8 mouse cellular contexts compared by ENCODE assay signal in the genomic region with DNA sequence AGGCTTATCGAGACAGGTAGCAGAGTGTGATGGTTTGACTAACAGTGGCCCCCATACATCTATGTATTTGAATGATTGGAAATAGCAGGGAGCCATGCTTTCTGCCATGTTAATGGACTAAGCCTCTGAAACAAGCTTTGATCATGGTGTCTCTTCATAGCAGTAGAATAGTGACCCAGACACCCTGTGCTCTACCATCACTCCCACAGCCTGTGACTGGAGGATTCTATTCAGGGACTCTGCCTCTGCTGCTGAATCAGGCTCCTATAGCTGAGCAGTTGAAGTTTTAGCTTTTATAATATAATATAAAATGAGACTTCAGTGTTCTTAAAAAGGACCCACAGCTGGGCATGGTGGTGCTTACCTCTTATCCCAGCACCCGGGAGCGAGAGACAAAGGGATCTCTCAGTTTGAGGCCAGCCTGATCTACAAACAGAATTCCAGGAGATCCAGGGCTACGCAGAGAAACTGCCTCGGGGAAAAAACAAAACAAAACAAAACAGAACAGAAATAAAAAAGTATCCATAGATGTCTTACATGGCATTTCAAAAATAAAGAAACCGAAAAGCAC. TPM values are rescaled to one million over a fixed set of nuclear protein-coding genes. Genes with fewer than 3 reads are reported as not detected.
DNase-seq lines count a peak whose midpoint lies in the region; ATAC-seq and TF ChIP-seq lines count a peak whose summit lies in the region.

No protein-coding gene starts in this region.

- peak overlapping the region; percentile 65 for H3K9ac ChIP-seq in lung, embryonic 15.5 days
- H3K9ac ChIP-seq in embryonic facial prominence, embryonic 14.5 days (ENCODE audit: low read depth, low read length): peak overlapping the region; percentile 75
- peak overlapping the region; percentile 70 for H3K9ac ChIP-seq in hindbrain, postnatal 0 days (replicated peaks; ENCODE audit: low read length)
- H3K9ac ChIP-seq in neural tube, embryonic 12.5 days: peak overlapping the region; percentile 56

- peaks cover 22% of the 10 kb centered on the region for H3K36me3 ChIP-seq in lung, embryonic 15.5 days
- peaks cover 26% of the 10 kb centered on the region for H3K36me3 ChIP-seq in embryonic facial prominence, embryonic 14.5 days (ENCODE audit: control insufficient read depth, insufficient read depth, low read length)
- peaks cover 13% of the 10 kb centered on the region; the same call in 1 of the 2 replicates for H3K36me3 ChIP-seq in hindbrain, postnatal 0 days (ENCODE audit: insufficient read depth, low read length)
- H3K36me3 ChIP-seq in neural tube, embryonic 12.5 days: peaks cover 26% of the 10 kb centered on the region

- TF ChIP-seq CTCF in hindbrain, postnatal 0 days (IDR thresholded peaks at IDR 0.05; ENCODE audit: low read depth): no peak

- peak overlapping the region; percentile 71 for H3K4me2 ChIP-seq in lung, embryonic 15.5 days
- H3K4me2 ChIP-seq in embryonic facial prominence, embryonic 14.5 days (ENCODE audit: low read depth, low read length): peak overlapping the region; percentile 58
- peak overlapping the region; percentile 87 for H3K4me2 ChIP-seq in hindbrain, postnatal 0 days (ENCODE audit: low read depth, low read length)
- H3K4me2 ChIP-seq in neural tube, embryonic 12.5 days (replicated peaks): peak overlapping the region; percentile 74

- no peaks in the 10 kb centered on the region for H3K9me3 ChIP-seq in lung, embryonic 15.5 days
- H3K9me3 ChIP-seq in embryonic facial prominence, embryonic 14.5 days (ENCODE audit: control insufficient read depth, low read length): no peaks in the 10 kb centered on the region
- no peaks in the 10 kb centered on the region for H3K9me3 ChIP-seq in hindbrain, postnatal 0 days (ENCODE audit: low read length)
- no peaks in the 10 kb centered on the region for H3K9me3 ChIP-seq in neural tube, embryonic 12.5 days

- DNase-seq in lung, postnatal 14 days: no peak
- DNase-seq in embryonic facial prominence, embryonic 14.5 days (ENCODE audit: low spot score): no peak
- DNase-seq in hindbrain, postnatal 0 days (ENCODE audit: low spot score): no peak
- no peak for DNase-seq in spleen, adult 18-20 months
- DNase-seq in gastrocnemius, postnatal 10 days: no peak
- DNase-seq in urinary bladder, postnatal 10 days (ENCODE audit: low spot score): no peak

- 17% methylated on average over 6 of the region's 6 CpGs for WGBS in lung, embryonic 15.5 days
- WGBS in embryonic facial prominence, embryonic 14.5 days: 15% methylated on average over 6 of the region's 6 CpGs
- WGBS in hindbrain, postnatal 0 days: 17% methylated on average over 6 of the region's 6 CpGs
- WGBS in neural tube, embryonic 12.5 days: 19% methylated on average over 6 of the region's 6 CpGs

- H3K27me3 ChIP-seq in lung, embryonic 15.5 days: no peaks in the 10 kb centered on the region
- no peaks in the 10 kb centered on the region for H3K27me3 ChIP-seq in embryonic facial prominence, embryonic 14.5 days (replicated peaks; ENCODE audit: control insufficient read depth, insufficient read depth, low read length)
- no peaks in the 10 kb centered on the region for H3K27me3 ChIP-seq in hindbrain, postnatal 0 days (ENCODE audit: insufficient read depth, low read length)
- no peaks in the 10 kb centered on the region for H3K27me3 ChIP-seq in neural tube, embryonic 12.5 days (replicated peaks)

- no peak overlapping the region; the same call in 1 of the 2 replicates for H3K27ac ChIP-seq in lung, embryonic 15.5 days
- peak overlapping the region; percentile 42 for H3K27ac ChIP-seq in embryonic facial prominence, embryonic 14.5 days (replicated peaks; ENCODE audit: low read depth, low read length)
- H3K27ac ChIP-seq in hindbrain, postnatal 0 days: peak overlapping the region; percentile 72
- H3K27ac ChIP-seq in neural tube, embryonic 12.5 days: no peak overlapping the region

- peak; percentile 50; the same call in 1 of the 2 replicates for ATAC-seq in lung, embryonic 15.5 days (ENCODE audit: borderline replicate concordance, extremely low read depth, low FRiP score, low TSS enrichment)
- peak; percentile 28 for ATAC-seq in embryonic facial prominence, embryonic 14.5 days (ENCODE audit: low read depth)
- peak; percentile 70 for ATAC-seq in hindbrain, postnatal 0 days
- peak; percentile 27 for ATAC-seq in neural tube, embryonic 12.5 days (ENCODE audit: low FRiP score, low read depth)

- H3K4me3 ChIP-seq in lung, embryonic 15.5 days: peak overlapping the region; percentile 73
- H3K4me3 ChIP-seq in embryonic facial prominence, embryonic 14.5 days (ENCODE audit: low read depth, low read length): peak overlapping the region; percentile 75
- peak overlapping the region; percentile 58 for H3K4me3 ChIP-seq in hindbrain, postnatal 0 days (ENCODE audit: low read length)
- H3K4me3 ChIP-seq in neural tube, embryonic 12.5 days: peak overlapping the region; percentile 61

- peaks cover 13% of the 10 kb centered on the region for H3K4me1 ChIP-seq in lung, embryonic 15.5 days
- H3K4me1 ChIP-seq in embryonic facial prominence, embryonic 14.5 days (ENCODE audit: control insufficient read depth, insufficient read depth, low read length): 0 out of 2 replicates have a peak, but pooled peaks cover 4% of the 10 kb centered on the region
- H3K4me1 ChIP-seq in hindbrain, postnatal 0 days (ENCODE audit: insufficient read depth, low read length): peaks cover 8% of the 10 kb centered on the region
- H3K4me1 ChIP-seq in neural tube, embryonic 12.5 days: peaks cover 11% of the 10 kb centered on the region

RNA-seq across cellular contexts. Expression of a gene that starts 0.5 kb away (rescaled TPM):
- polyA plus RNA-seq in lung, embryonic 15.5 days (2015; fragmentation: Nextera tagmentation; extraction: Ambion mirVana): 16.6 and 18.5 TPM in 2 replicates
- 17.2 and 18.3 TPM in 2 replicates for polyA plus RNA-seq in embryonic facial prominence, embryonic 14.5 days (2014; fragmentation: Nextera tagmentation; extraction: Ambion mirVana)
- 17.0 and 19.6 TPM in 2 replicates for total RNA-seq in hindbrain, postnatal 0 days (2014; rRNA removed)
- 20.0 and 20.4 TPM in 2 replicates for polyA plus RNA-seq in hindbrain, postnatal 0 days (2015; fragmentation: Nextera tagmentation; extraction: Ambion mirVana)
- polyA plus RNA-seq in neural tube, embryonic 12.5 days (2016; fragmentation: Nextera tagmentation; extraction: Ambion mirVana): 14.9 and 18.5 TPM in 2 replicates
- 1 to 10 TPM; 5.1 to 7.5 TPM for total RNA-seq in gastrocnemius, postnatal 10 days (2021)

RNA-seq across cellular contexts. Expression of a gene that starts 21.4 kb away (rescaled TPM):
- 4.5 and 6.3 TPM in 2 replicates for polyA plus RNA-seq in lung, embryonic 15.5 days (2015; fragmentation: Nextera tagmentation; extraction: Ambion mirVana)
- polyA plus RNA-seq in embryonic facial prominence, embryonic 14.5 days (2014; fragmentation: Nextera tagmentation; extraction: Ambion mirVana): 4.3 and 6.1 TPM in 2 replicates
- total RNA-seq in hindbrain, postnatal 0 days (2014; rRNA removed): 5.0 and 7.3 TPM in 2 replicates
- polyA plus RNA-seq in hindbrain, postnatal 0 days (2015; fragmentation: Nextera tagmentation; extraction: Ambion mirVana): 4.1 and 4.5 TPM in 2 replicates
- polyA plus RNA-seq in neural tube, embryonic 12.5 days (2016; fragmentation: Nextera tagmentation; extraction: Ambion mirVana): 6.6 and 7.3 TPM in 2 replicates
- 1 to 10 TPM; 2.8 to 4.1 TPM for total RNA-seq in gastrocnemius, postnatal 10 days (2021)

RNA-seq across cellular contexts. Expression of a gene that starts 41.4 kb away (rescaled TPM):
- polyA plus RNA-seq in lung, embryonic 15.5 days (2015; fragmentation: Nextera tagmentation; extraction: Ambion mirVana): 5.7 and 6.4 TPM in 2 replicates
- 3.6 and 3.8 TPM in 2 replicates for polyA plus RNA-seq in embryonic facial prominence, embryonic 14.5 days (2014; fragmentation: Nextera tagmentation; extraction: Ambion mirVana)
- total RNA-seq in hindbrain, postnatal 0 days (2014; rRNA removed): 5.4 and 5.5 TPM in 2 replicates
- 2.5 and 3.0 TPM in 2 replicates for polyA plus RNA-seq in hindbrain, postnatal 0 days (2015; fragmentation: Nextera tagmentation; extraction: Ambion mirVana)
- polyA plus RNA-seq in neural tube, embryonic 12.5 days (2016; fragmentation: Nextera tagmentation; extraction: Ambion mirVana): 4.9 and 6.1 TPM in 2 replicates
- under 1 TPM; 0.26 to 0.81 TPM for total RNA-seq in gastrocnemius, postnatal 10 days (2021)

RNA-seq across cellular contexts. Expression of a gene that starts 51.8 kb away (rescaled TPM):
- polyA plus RNA-seq in lung, embryonic 15.5 days (2015; fragmentation: Nextera tagmentation; extraction: Ambion mirVana): 18.3 and 19.6 TPM in 2 replicates
- polyA plus RNA-seq in embryonic facial prominence, embryonic 14.5 days (2014; fragmentation: Nextera tagmentation; extraction: Ambion mirVana): 21.3 and 22.0 TPM in 2 replicates
- total RNA-seq in hindbrain, postnatal 0 days (2014; rRNA removed): 23.7 and 29.1 TPM in 2 replicates
- polyA plus RNA-seq in hindbrain, postnatal 0 days (2015; fragmentation: Nextera tagmentation; extraction: Ambion mirVana): 18.6 and 19.5 TPM in 2 replicates
- polyA plus RNA-seq in neural tube, embryonic 12.5 days (2016; fragmentation: Nextera tagmentation; extraction: Ambion mirVana): 27.6 and 30.5 TPM in 2 replicates
- total RNA-seq in gastrocnemius, postnatal 10 days (2021): 1 to 10 TPM; 6.4 to 7.0 TPM

Comparison
In these comparisons a context has a peak if more than half of its experiments do, and no peak if none do; other contexts are left out.
1. H3K27ac ChIP-seq: peak in embryonic facial prominence, embryonic 14.5 days (single experiment) and hindbrain, postnatal 0 days (single experiment); none in lung, embryonic 15.5 days (single experiment) and neural tube, embryonic 12.5 days (single experiment).
2. Peak in every context shown above with its lines, with median percentiles within 50 percentile points of each other: ATAC-seq, H3K4me2 ChIP-seq, H3K4me3 ChIP-seq and H3K9ac ChIP-seq.